Comparison of ENCODE assay signal across 14 mouse cellular contexts in genomic region chr5:103701466-103701865, GRCm38 (mm10). TPM values are rescaled to one million over a fixed set of nuclear protein-coding genes. Genes with fewer than 3 reads are reported as not detected.
DNase-seq lines count a peak whose midpoint lies in the region; ATAC-seq and TF ChIP-seq lines count a peak whose summit lies in the region.
"Had no signal": no experiment of that assay in that cellular context is flagged by ENCODE, and none has a peak within 500 bp of the region (broad histone marks: within the 10 kb centered on the region; RNA-seq: fewer than 3 reads in every experiment).

No protein-coding gene starts in this region.

- TF ChIP-seq EP300 in heart, adult 2 months (IDR thresholded peaks at IDR 0.05; ENCODE audit: insufficient read depth, low read depth, low read length), result no peak

- peaks cover 6% of the 10 kb centered on the region for H3K4me1 ChIP-seq in heart, adult 2 months (ENCODE audit: control insufficient read depth, insufficient read depth, low read length)
- H3K4me1 ChIP-seq in bone marrow, adult 2 months (ENCODE audit: control insufficient read depth, insufficient read depth, low read length), result peaks cover 6% of the 10 kb centered on the region
- no peaks in the 10 kb centered on the region for H3K4me1 ChIP-seq in hindbrain, embryonic 11.5 days (replicated peaks; ENCODE audit: control insufficient read depth, insufficient read depth, low read length)
- H3K4me1 ChIP-seq: lung, embryonic 15.5 days had no signal

- H3K27ac ChIP-seq in heart, adult 2 months, result no peak overlapping the region
- no peak overlapping the region for H3K27ac ChIP-seq in bone marrow, adult 2 months (ENCODE audit: control insufficient read depth, insufficient read depth, low read depth, low read length, poor library complexity)
- no peak overlapping the region for H3K27ac ChIP-seq in hindbrain, embryonic 11.5 days (ENCODE audit: low read depth, low read length)
- H3K27ac ChIP-seq: lung, embryonic 15.5 days had no signal

- no peaks in the 10 kb centered on the region; the same call in 1 of the 2 replicates for H3K79me2 ChIP-seq in heart, adult 2 months (replicated peaks; ENCODE audit: control insufficient read depth, insufficient read depth, low read length)

- intact Hi-C loops in heart, adult 2 months (cut with DNase I), result no loop called here

- WGBS in heart, adult 2 months, result 75% methylated on average over 3 of the region's 3 CpGs
- 74% methylated on average over 3 of the region's 3 CpGs for WGBS in bone marrow, adult 2 months
- 67% methylated on average over 3 of the region's 3 CpGs for WGBS in hindbrain, embryonic 11.5 days

- peak; percentile 65; the same call in 1 of the 2 replicates for ATAC-seq in megakaryocyte-erythroid progenitor cell, adult 5-6 weeks (replicated peaks; ENCODE audit: low FRiP score, low TSS enrichment, poor library complexity, severe bottlenecking)
- no peak for ATAC-seq in hindbrain, embryonic 11.5 days (ENCODE audit: low FRiP score)
- ATAC-seq: activated CD4-positive, CD25-positive, alpha-beta regulatory T cell, adult 4 months; hindbrain, embryonic 16.5 days had no signal

- no peak overlapping the region for H3K4me3 ChIP-seq in heart, adult 2 months
- no peak overlapping the region for H3K4me3 ChIP-seq in bone marrow, adult 2 months (replicated peaks; ENCODE audit: control insufficient read depth, low read depth, low read length)
- H3K4me3 ChIP-seq in hindbrain, embryonic 11.5 days (ENCODE audit: low read depth, low read length), result no peak overlapping the region
- H3K4me3 ChIP-seq: lung, embryonic 15.5 days had no signal

- no peaks in the 10 kb centered on the region for H3K27me3 ChIP-seq in heart, adult 2 months (ENCODE audit: control insufficient read depth, insufficient read depth, low read length)
- H3K27me3 ChIP-seq in hindbrain, embryonic 11.5 days (ENCODE audit: control insufficient read depth, insufficient read depth, low read length), result no peaks in the 10 kb centered on the region
- H3K27me3 ChIP-seq: lung, embryonic 15.5 days had no signal

- TF ChIP-seq POLR2A in heart, adult 2 months (IDR thresholded peaks at IDR 0.05; ENCODE audit: insufficient read depth, low read depth, low read length), result no peak
- no peak for TF ChIP-seq POLR2A in bone marrow, adult 2 months (IDR thresholded peaks at IDR 0.05; ENCODE audit: borderline replicate concordance, control insufficient read depth, low read depth, low read length)

- no peak overlapping the region for H3K4me2 ChIP-seq in hindbrain, embryonic 11.5 days (replicated peaks; ENCODE audit: low read depth, low read length)
- H3K4me2 ChIP-seq: lung, embryonic 15.5 days had no signal

- peak; percentile 58 for TF ChIP-seq CTCF in heart, adult 2 months (IDR thresholded peaks at IDR 0.05)
- TF ChIP-seq CTCF in bone marrow, adult 2 months (IDR thresholded peaks at IDR 0.05; ENCODE audit: control insufficient read depth, insufficient read depth, low read length), result peak; percentile 62

- no peaks in the 10 kb centered on the region for H3K9me3 ChIP-seq in hindbrain, embryonic 11.5 days (ENCODE audit: control insufficient read depth, low read length)
- H3K9me3 ChIP-seq: lung, embryonic 15.5 days had no signal

- H3K9ac ChIP-seq in heart, adult 2 months (ENCODE audit: low read depth, low read length), result no peak overlapping the region
- H3K9ac ChIP-seq in hindbrain, embryonic 11.5 days (ENCODE audit: low read depth, low read length), result no peak overlapping the region
- H3K9ac ChIP-seq: lung, embryonic 15.5 days had no signal

- H3K36me3 ChIP-seq in heart, adult 2 months (ENCODE audit: control insufficient read depth, insufficient read depth, low read length), result peaks cover 4% of the 10 kb centered on the region
- H3K36me3 ChIP-seq in hindbrain, embryonic 11.5 days (ENCODE audit: control insufficient read depth, insufficient read depth, low read length), result no peaks in the 10 kb centered on the region
- H3K36me3 ChIP-seq: lung, embryonic 15.5 days had no signal

- no peak for DNase-seq in heart, adult 2 months
- DNase-seq in heart, adult 8-10 months (ENCODE audit: low spot score), result no peak
- DNase-seq in spleen, adult 12 weeks (ENCODE audit: low spot score), result peak; percentile 29
- no peak for DNase-seq in spleen, adult 18-20 months
- DNase-seq in cerebellum, postnatal 36 days, result no peak
- no peak for DNase-seq in hindbrain, embryonic 11.5 days (ENCODE audit: low spot score)

RNA-seq across cellular contexts. Expression of gene Aff1, which starts 9.3 kb away (rescaled TPM):
- 10 to 100 TPM; 37.4 to 46.9 TPM for total RNA-seq in heart, adult 2 months (2021)
- polyA plus RNA-seq in heart, adult 2 months (2012; rRNA removed), result 10.5 and 14.1 TPM in 2 replicates
- total RNA-seq in heart, adult 8-10 months (2022), result 10 to 100 TPM; 39.9 to 43.8 (median 42.7) TPM
- 25.1 and 41.4 TPM in 2 replicates for polyA plus RNA-seq in bone marrow, adult 2 months (2011; ENCODE audit: insufficient read depth, insufficient read length, low replicate concordance, missing spikeins)
- total RNA-seq in megakaryocyte-erythroid progenitor cell, adult 5-6 weeks (2014; fragmentation: Nextera tagmentation), result 52.5 and 58.0 TPM in 2 replicates
- 15.6 and 16.7 TPM in 2 replicates for total RNA-seq in megakaryocyte-erythroid progenitor cell, adult 5-6 weeks (2017)
- 7.0 and 8.5 TPM in 2 replicates for polyA plus RNA-seq in hindbrain, embryonic 11.5 days (2014; fragmentation: Nextera tagmentation; extraction: Ambion mirVana)

RNA-seq across cellular contexts. Expression of gene 1700016H13Rik, which starts 45.7 kb away (rescaled TPM):
- total RNA-seq in heart, adult 2 months (2021), result not detected
- 0.20 and 0.29 TPM in 2 replicates for polyA plus RNA-seq in heart, adult 2 months (2012; rRNA removed)
- not detected for total RNA-seq in heart, adult 8-10 months (2022)
- not detected in 2 replicates for polyA plus RNA-seq in bone marrow, adult 2 months (2011; ENCODE audit: insufficient read depth, insufficient read length, low replicate concordance, missing spikeins)
- total RNA-seq in megakaryocyte-erythroid progenitor cell, adult 5-6 weeks (2014; fragmentation: Nextera tagmentation), result not detected in 2 replicates
- not detected in 2 replicates for total RNA-seq in megakaryocyte-erythroid progenitor cell, adult 5-6 weeks (2017)
- 0.25 TPM in 1 of 2 replicates, not detected in the other for polyA plus RNA-seq in hindbrain, embryonic 11.5 days (2014; fragmentation: Nextera tagmentation; extraction: Ambion mirVana)
- total RNA-seq: left cerebral cortex, postnatal 14 days had no signal
- polyA plus RNA-seq: activated CD4-positive, CD25-positive, alpha-beta regulatory T cell, adult 4 months; C2C12; small intestine, adult 2 months had no signal
